Mouse (Mus musculus): ENCODE results near the gene Hist1h1a. TPM values are rescaled to one million over a fixed set of nuclear protein-coding genes. Genes with fewer than 3 reads are reported as not detected.

Hist1h1a gene
- not detected for polyA plus RNA-seq (2014; fragmentation: Illumina TruSeq; extraction: RNeasy Lipid Tissue Mini Kit (QIAGEN cat#74804); ENCODE audit: low read depth, low replicate concordance)

GRCm38 (mm10) chr13:23763586-23764323 lies at the start of gene Hist1h1a:
Gene Hist1h1a (plus strand): TSS chr13:23763666.

GRCm38 (mm10) chr13:23738677-23739068 lies 24.8 kb upstream of the Hist1h1a start, which contains the start of gene Hist1h1c:
Gene Hist1h1c (plus strand): TSS chr13:23738808.

GRCm38 (mm10) chr13:23745381-23746161 lies 17.9 kb upstream of the Hist1h1a start, which contains the start of gene Hist1h3c:
Gene Hist1h3c (minus strand): TSS chr13:23745602.

GRCm38 (mm10) chr13:23746201-23747080 lies 17.0 kb upstream of the Hist1h1a start, which contains the start of gene Hist1h2bb:
Gene Hist1h2bb (plus strand): TSS chr13:23746734.

GRCm38 (mm10) chr13:23750839-23751477 lies 12.5 kb upstream of the Hist1h1a start, which contains the start of gene Hist1h2ab:
Gene Hist1h2ab (plus strand): TSS chr13:23751126.

GRCm38 (mm10) chr13:23752067-23752741 lies 11.3 kb upstream of the Hist1h1a start, which contains the start of gene Hist1h3b:
Gene Hist1h3b (plus strand): TSS chr13:23752267.

GRCm38 (mm10) chr13:23756790-23757189 lies 6.7 kb upstream of the Hist1h1a start, which contains the start of gene Hist1h4b:
Gene Hist1h4b (plus strand): TSS chr13:23757013.

GRCm38 (mm10) chr13:23760972-23761864 lies 2.2 kb upstream of the Hist1h1a start, which contains the start of gene Hist1h4a:
Gene Hist1h4a (minus strand): TSS chr13:23761230.

GRCm38 (mm10) chr13:23761871-23762821 lies 1.3 kb upstream of the Hist1h1a start, which contains the start of gene Hist1h3a:
Gene Hist1h3a (minus strand): TSS chr13:23762386.

GRCm38 (mm10) chr13:23769613-23770012 lies 6.1 kb downstream of the Hist1h1a start, which contains the start of gene Trim38:
Gene Trim38 (plus strand): TSS chr13:23769913.

GRCm38 (mm10) chr13:23806422-23807052 lies 43.1 kb downstream of the Hist1h1a start, which contains the start of gene Slc17a2:
Gene Slc17a2 (plus strand): TSS chr13:23806993.

Other genes with a start within 250 kb of the Hist1h1a start
- gene Hist1h4h, start 232.6 kb upstream of the Hist1h1a start, polyA plus RNA-seq (2014; fragmentation: Illumina TruSeq; extraction: RNeasy Lipid Tissue Mini Kit (QIAGEN cat#74804); ENCODE audit: low read depth, low replicate concordance), result not detected
- gene Hist1h2af, start 229.8 kb upstream of the Hist1h1a start, polyA plus RNA-seq (2014; fragmentation: Illumina TruSeq; extraction: RNeasy Lipid Tissue Mini Kit (QIAGEN cat#74804); ENCODE audit: low read depth, low replicate concordance), result not detected
- gene Hist1h3g, start 228.2 kb upstream of the Hist1h1a start, polyA plus RNA-seq (2014; fragmentation: Illumina TruSeq; extraction: RNeasy Lipid Tissue Mini Kit (QIAGEN cat#74804); ENCODE audit: low read depth, low replicate concordance), result not detected
- gene Hist1h2bh, start 220.3 kb upstream of the Hist1h1a start, polyA plus RNA-seq (2014; fragmentation: Illumina TruSeq; extraction: RNeasy Lipid Tissue Mini Kit (QIAGEN cat#74804); ENCODE audit: low read depth, low replicate concordance), result 2.7 TPM
- not detected for gene Hist1h3f, start 219.6 kb upstream of the Hist1h1a start, polyA plus RNA-seq (2014; fragmentation: Illumina TruSeq; extraction: RNeasy Lipid Tissue Mini Kit (QIAGEN cat#74804); ENCODE audit: low read depth, low replicate concordance)
- gene Hist1h4f, start 212.0 kb upstream of the Hist1h1a start, polyA plus RNA-seq (2014; fragmentation: Illumina TruSeq; extraction: RNeasy Lipid Tissue Mini Kit (QIAGEN cat#74804); ENCODE audit: low read depth, low replicate concordance), result not detected
- gene Hist1h1d, start 210.4 kb upstream of the Hist1h1a start, polyA plus RNA-seq (2014; fragmentation: Illumina TruSeq; extraction: RNeasy Lipid Tissue Mini Kit (QIAGEN cat#74804); ENCODE audit: low read depth, low replicate concordance), result 0.70 TPM
- not detected for gene Hist1h3e, start 201.3 kb upstream of the Hist1h1a start, polyA plus RNA-seq (2014; fragmentation: Illumina TruSeq; extraction: RNeasy Lipid Tissue Mini Kit (QIAGEN cat#74804); ENCODE audit: low read depth, low replicate concordance)
- not detected for gene Hist1h2ae, start 192.4 kb upstream of the Hist1h1a start, polyA plus RNA-seq (2014; fragmentation: Illumina TruSeq; extraction: RNeasy Lipid Tissue Mini Kit (QIAGEN cat#74804); ENCODE audit: low read depth, low replicate concordance)
- gene Hist1h2bg, start 192.3 kb upstream of the Hist1h1a start, polyA plus RNA-seq (2014; fragmentation: Illumina TruSeq; extraction: RNeasy Lipid Tissue Mini Kit (QIAGEN cat#74804); ENCODE audit: low read depth, low replicate concordance), result 2.4 TPM
- not detected for gene Hist1h2bf, start 189.5 kb upstream of the Hist1h1a start, polyA plus RNA-seq (2014; fragmentation: Illumina TruSeq; extraction: RNeasy Lipid Tissue Mini Kit (QIAGEN cat#74804); ENCODE audit: low read depth, low replicate concordance)
- gene Hist1h2ad, start 189.3 kb upstream of the Hist1h1a start, polyA plus RNA-seq (2014; fragmentation: Illumina TruSeq; extraction: RNeasy Lipid Tissue Mini Kit (QIAGEN cat#74804); ENCODE audit: low read depth, low replicate concordance), result not detected
- 2.2 TPM for gene Hist1h3d, start 187.9 kb upstream of the Hist1h1a start, polyA plus RNA-seq (2014; fragmentation: Illumina TruSeq; extraction: RNeasy Lipid Tissue Mini Kit (QIAGEN cat#74804); ENCODE audit: low read depth, low replicate concordance)
- gene Hist1h4d, start 182.1 kb upstream of the Hist1h1a start, polyA plus RNA-seq (2014; fragmentation: Illumina TruSeq; extraction: RNeasy Lipid Tissue Mini Kit (QIAGEN cat#74804); ENCODE audit: low read depth, low replicate concordance), result 0.76 TPM
- gene Hist1h2be, start 142.5 kb upstream of the Hist1h1a start, polyA plus RNA-seq (2014; fragmentation: Illumina TruSeq; extraction: RNeasy Lipid Tissue Mini Kit (QIAGEN cat#74804); ENCODE audit: low read depth, low replicate concordance), result 15.6 TPM
- 1.3 TPM for gene Hist1h1e, start 141.1 kb upstream of the Hist1h1a start, polyA plus RNA-seq (2014; fragmentation: Illumina TruSeq; extraction: RNeasy Lipid Tissue Mini Kit (QIAGEN cat#74804); ENCODE audit: low read depth, low replicate concordance)
- gene Hist1h2ac, start 79.7 kb upstream of the Hist1h1a start, polyA plus RNA-seq (2014; fragmentation: Illumina TruSeq; extraction: RNeasy Lipid Tissue Mini Kit (QIAGEN cat#74804); ENCODE audit: low read depth, low replicate concordance), result 1.7 TPM
- 322 TPM for gene Hist1h2bc, start 79.5 kb upstream of the Hist1h1a start, polyA plus RNA-seq (2014; fragmentation: Illumina TruSeq; extraction: RNeasy Lipid Tissue Mini Kit (QIAGEN cat#74804); ENCODE audit: low read depth, low replicate concordance)
- not detected for gene Hist1h1t, start 67.9 kb upstream of the Hist1h1a start, polyA plus RNA-seq (2014; fragmentation: Illumina TruSeq; extraction: RNeasy Lipid Tissue Mini Kit (QIAGEN cat#74804); ENCODE audit: low read depth, low replicate concordance)
- gene Hist1h4c, start 65.2 kb upstream of the Hist1h1a start, polyA plus RNA-seq (2014; fragmentation: Illumina TruSeq; extraction: RNeasy Lipid Tissue Mini Kit (QIAGEN cat#74804); ENCODE audit: low read depth, low replicate concordance), result not detected
- 85.7 TPM for gene Hfe, start 52.8 kb upstream of the Hist1h1a start, polyA plus RNA-seq (2014; fragmentation: Illumina TruSeq; extraction: RNeasy Lipid Tissue Mini Kit (QIAGEN cat#74804); ENCODE audit: low read depth, low replicate concordance)
- gene Hist1h1c, start 24.9 kb upstream of the Hist1h1a start, polyA plus RNA-seq (2014; fragmentation: Illumina TruSeq; extraction: RNeasy Lipid Tissue Mini Kit (QIAGEN cat#74804); ENCODE audit: low read depth, low replicate concordance), result 40.8 TPM
- not detected for gene Hist1h3c, start 18.1 kb upstream of the Hist1h1a start, polyA plus RNA-seq (2014; fragmentation: Illumina TruSeq; extraction: RNeasy Lipid Tissue Mini Kit (QIAGEN cat#74804); ENCODE audit: low read depth, low replicate concordance)
- gene Hist1h2bb, start 16.9 kb upstream of the Hist1h1a start, polyA plus RNA-seq (2014; fragmentation: Illumina TruSeq; extraction: RNeasy Lipid Tissue Mini Kit (QIAGEN cat#74804); ENCODE audit: low read depth, low replicate concordance), result not detected
- not detected for gene Hist1h2ab, start 12.5 kb upstream of the Hist1h1a start, polyA plus RNA-seq (2014; fragmentation: Illumina TruSeq; extraction: RNeasy Lipid Tissue Mini Kit (QIAGEN cat#74804); ENCODE audit: low read depth, low replicate concordance)
- not detected for gene Hist1h3b, start 11.4 kb upstream of the Hist1h1a start, polyA plus RNA-seq (2014; fragmentation: Illumina TruSeq; extraction: RNeasy Lipid Tissue Mini Kit (QIAGEN cat#74804); ENCODE audit: low read depth, low replicate concordance)
- not detected for gene Hist1h4b, start 6.7 kb upstream of the Hist1h1a start, polyA plus RNA-seq (2014; fragmentation: Illumina TruSeq; extraction: RNeasy Lipid Tissue Mini Kit (QIAGEN cat#74804); ENCODE audit: low read depth, low replicate concordance)
- not detected for gene Hist1h4a, start 2.4 kb upstream of the Hist1h1a start, polyA plus RNA-seq (2014; fragmentation: Illumina TruSeq; extraction: RNeasy Lipid Tissue Mini Kit (QIAGEN cat#74804); ENCODE audit: low read depth, low replicate concordance)
- gene Hist1h3a, start 1.3 kb upstream of the Hist1h1a start, polyA plus RNA-seq (2014; fragmentation: Illumina TruSeq; extraction: RNeasy Lipid Tissue Mini Kit (QIAGEN cat#74804); ENCODE audit: low read depth, low replicate concordance), result not detected
- 0.99 TPM for gene Trim38, start 6.2 kb downstream of the Hist1h1a start, polyA plus RNA-seq (2014; fragmentation: Illumina TruSeq; extraction: RNeasy Lipid Tissue Mini Kit (QIAGEN cat#74804); ENCODE audit: low read depth, low replicate concordance)
- not detected for gene Slc17a2, start 43.3 kb downstream of the Hist1h1a start, polyA plus RNA-seq (2014; fragmentation: Illumina TruSeq; extraction: RNeasy Lipid Tissue Mini Kit (QIAGEN cat#74804); ENCODE audit: low read depth, low replicate concordance)
- 0.64 TPM for gene Slc17a3, start 75.8 kb downstream of the Hist1h1a start, polyA plus RNA-seq (2014; fragmentation: Illumina TruSeq; extraction: RNeasy Lipid Tissue Mini Kit (QIAGEN cat#74804); ENCODE audit: low read depth, low replicate concordance)
- gene Slc17a1, start 104.1 kb downstream of the Hist1h1a start, polyA plus RNA-seq (2014; fragmentation: Illumina TruSeq; extraction: RNeasy Lipid Tissue Mini Kit (QIAGEN cat#74804); ENCODE audit: low read depth, low replicate concordance), result not detected
- gene Slc17a4, start 151.3 kb downstream of the Hist1h1a start, polyA plus RNA-seq (2014; fragmentation: Illumina TruSeq; extraction: RNeasy Lipid Tissue Mini Kit (QIAGEN cat#74804); ENCODE audit: low read depth, low replicate concordance), result 0.35 TPM
- not detected for gene Hist1h2ba, start 170.5 kb downstream of the Hist1h1a start, polyA plus RNA-seq (2014; fragmentation: Illumina TruSeq; extraction: RNeasy Lipid Tissue Mini Kit (QIAGEN cat#74804); ENCODE audit: low read depth, low replicate concordance)
- not detected for gene Hist1h2aa, start 170.8 kb downstream of the Hist1h1a start, polyA plus RNA-seq (2014; fragmentation: Illumina TruSeq; extraction: RNeasy Lipid Tissue Mini Kit (QIAGEN cat#74804); ENCODE audit: low read depth, low replicate concordance)
- gene Scgn, start 227.5 kb downstream of the Hist1h1a start, polyA plus RNA-seq (2014; fragmentation: Illumina TruSeq; extraction: RNeasy Lipid Tissue Mini Kit (QIAGEN cat#74804); ENCODE audit: low read depth, low replicate concordance), result 9.7 TPM